Mouse (Mus musculus): ENCODE measurements around the gene Agbl4. TPM values are rescaled to one million over a fixed set of nuclear protein-coding genes. Genes with fewer than 3 reads are reported as not detected.
A peak's percentile ranks its signal among the peaks of the same experiment; 100 is the strongest.

The Agbl4 gene
- polyA plus RNA-seq, 1 experiment from 2014 or later = 2.7 TPM

GRCm38 (mm10) chr4:111475374-111475971 is 1078.0 kb downstream of the Agbl4 start:
- Histone ChIP-seq H3K4me1 (replicated peaks; ENCODE audit: control insufficient read depth, insufficient read depth, low read length) (peaks cover 10% of the 10 kb centered on the region), H3K27ac (ENCODE audit: low read length) (no peak overlapping the region), H3K36me3 (ENCODE audit: control insufficient read depth, insufficient read depth) (no peaks in the 10 kb centered on the region), H3K4me3 (replicated peaks; ENCODE audit: low read length) (no peak overlapping the region), H3K27me3 (replicated peaks; ENCODE audit: control insufficient read depth, insufficient read depth, low read length) (no peaks in the 10 kb centered on the region), H3K9me3 (ENCODE audit: control insufficient read depth, low read length) (no peaks in the 10 kb centered on the region), H3K9ac (replicated peaks; ENCODE audit: low read depth, low read length) (no peak overlapping the region), H3K4me2 (ENCODE audit: low read length) (no peak overlapping the region)
- 0 out of 2 replicates have a peak, but pooled peaks have one; percentile 25 for ATAC-seq
- 37% methylated on average over 10 of the region's 10 CpGs for WGBS

DNA sequence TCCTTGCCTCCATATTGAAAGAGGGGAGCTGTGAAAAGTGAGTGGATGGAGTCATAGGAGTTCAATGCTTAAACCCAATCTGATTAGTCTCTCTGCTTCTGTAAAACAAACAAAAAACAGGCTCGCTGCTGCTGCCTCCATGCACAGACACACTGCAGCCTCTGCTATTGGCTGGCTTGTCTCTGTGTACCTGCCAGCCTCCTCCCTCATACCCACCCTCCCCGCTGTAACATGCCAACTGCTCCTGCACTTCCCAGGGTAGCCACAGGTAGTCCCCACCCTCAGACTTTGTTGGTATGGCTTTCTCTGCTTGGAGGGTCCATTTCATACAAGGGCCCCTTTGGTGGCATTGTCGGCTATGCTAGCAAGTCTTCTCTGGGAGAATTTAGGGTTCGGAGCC is 1080.0 kb downstream of the Agbl4 start:
- ATAC-seq = no peak; the same call in 1 of the 2 replicates
- 19% methylated on average over 4 of the region's 4 CpGs for WGBS
- H3K4me3 ChIP-seq (replicated peaks; ENCODE audit: low read length) = no peak overlapping the region
- H3K27ac ChIP-seq (ENCODE audit: low read length) = no peak overlapping the region
- peaks cover 7% of the 10 kb centered on the region for H3K4me1 ChIP-seq (replicated peaks; ENCODE audit: control insufficient read depth, insufficient read depth, low read length)
- H3K36me3 ChIP-seq (ENCODE audit: control insufficient read depth, insufficient read depth) = no peaks in the 10 kb centered on the region
- H3K9ac ChIP-seq (replicated peaks; ENCODE audit: low read depth, low read length) = no peak overlapping the region
- H3K27me3 ChIP-seq (replicated peaks; ENCODE audit: control insufficient read depth, insufficient read depth, low read length) = no peaks in the 10 kb centered on the region
- no peaks in the 10 kb centered on the region for H3K9me3 ChIP-seq (ENCODE audit: control insufficient read depth, low read length)
- H3K4me2 ChIP-seq (ENCODE audit: low read length) = no peak overlapping the region

DNA sequence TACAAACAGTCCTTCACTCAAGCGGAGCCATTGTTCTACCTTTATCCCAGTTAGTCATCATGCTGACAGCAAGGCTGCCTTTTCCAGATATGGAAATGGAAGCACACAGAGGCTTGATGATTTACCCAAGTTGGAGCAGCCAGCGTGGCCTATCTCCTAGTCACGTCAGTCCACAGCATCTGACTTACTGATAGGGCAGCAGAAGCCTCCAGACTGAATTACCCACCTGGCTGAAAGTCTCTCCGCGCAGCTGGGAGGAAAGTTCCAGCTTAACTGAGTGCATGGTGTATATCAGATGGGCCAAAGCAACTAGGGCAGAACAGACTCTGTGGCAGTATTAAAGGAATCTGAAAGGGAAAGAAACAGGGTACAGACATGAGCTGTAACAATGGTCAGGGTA is 1086.0 kb downstream of the Agbl4 start:
- no peak for ATAC-seq
- H3K4me2 ChIP-seq (ENCODE audit: low read length) = no peak overlapping the region
- H3K27me3 ChIP-seq (replicated peaks; ENCODE audit: control insufficient read depth, insufficient read depth, low read length) = no peaks in the 10 kb centered on the region
- H3K9me3 ChIP-seq (ENCODE audit: control insufficient read depth, low read length) = no peaks in the 10 kb centered on the region
- WGBS = 92% methylated on average over 5 of the region's 5 CpGs
- no peak overlapping the region for H3K9ac ChIP-seq (replicated peaks; ENCODE audit: low read depth, low read length)
- H3K4me1 ChIP-seq (replicated peaks; ENCODE audit: control insufficient read depth, insufficient read depth, low read length) = no peaks in the 10 kb centered on the region
- H3K27ac ChIP-seq (ENCODE audit: low read length) = no peak overlapping the region
- no peak overlapping the region for H3K4me3 ChIP-seq (replicated peaks; ENCODE audit: low read length)
- no peaks in the 10 kb centered on the region for H3K36me3 ChIP-seq (ENCODE audit: control insufficient read depth, insufficient read depth)

- Histone ChIP-seq H3K4me3 (replicated peaks; ENCODE audit: low read length) (no peak overlapping the region), H3K9ac (replicated peaks; ENCODE audit: low read depth, low read length) (no peak overlapping the region), H3K4me1 (replicated peaks; ENCODE audit: control insufficient read depth, insufficient read depth, low read length) (no peaks in the 10 kb centered on the region), H3K36me3 (ENCODE audit: control insufficient read depth, insufficient read depth) (no peaks in the 10 kb centered on the region), H3K27ac (ENCODE audit: low read length) (no peak overlapping the region), H3K4me2 (ENCODE audit: low read length) (no peak overlapping the region), H3K9me3 (ENCODE audit: control insufficient read depth, low read length) (no peaks in the 10 kb centered on the region), H3K27me3 (replicated peaks; ENCODE audit: control insufficient read depth, insufficient read depth, low read length) (no peaks in the 10 kb centered on the region)
- ATAC-seq = peak; percentile 75
- 68% methylated on average over 5 of the region's 5 CpGs for WGBS
These were observed 1087.7 kb downstream of the Agbl4 start for GRCm38 (mm10) chr4:111485189-111485588.

DNA sequence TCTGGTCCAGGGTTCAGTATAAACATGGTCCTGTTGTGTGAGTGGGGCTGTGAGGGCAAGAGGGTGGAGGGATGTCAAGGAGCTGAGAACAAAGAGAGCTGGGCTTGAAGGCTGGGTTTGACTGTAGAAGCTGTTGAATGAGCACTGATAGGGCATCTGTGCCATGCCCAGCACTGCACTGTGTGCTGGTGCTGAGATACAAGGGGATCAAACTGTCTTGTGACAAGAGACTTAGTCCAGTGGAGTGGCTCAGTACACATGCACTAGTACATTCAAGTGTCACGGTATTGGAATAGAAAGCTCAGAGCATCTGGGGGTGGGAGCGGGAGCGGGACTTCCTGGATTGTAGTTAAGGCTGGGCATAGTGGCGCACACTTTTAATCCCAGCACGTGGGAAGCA is 1088.7 kb downstream of the Agbl4 start:
- H3K27me3 ChIP-seq (replicated peaks; ENCODE audit: control insufficient read depth, insufficient read depth, low read length) = no peaks in the 10 kb centered on the region
- H3K4me3 ChIP-seq (replicated peaks; ENCODE audit: low read length) = no peak overlapping the region
- H3K9me3 ChIP-seq (ENCODE audit: control insufficient read depth, low read length) = no peaks in the 10 kb centered on the region
- H3K27ac ChIP-seq (ENCODE audit: low read length) = no peak overlapping the region
- ATAC-seq = no peak
- no peak overlapping the region for H3K9ac ChIP-seq (replicated peaks; ENCODE audit: low read depth, low read length)
- no peaks in the 10 kb centered on the region for H3K4me1 ChIP-seq (replicated peaks; ENCODE audit: control insufficient read depth, insufficient read depth, low read length)
- no peaks in the 10 kb centered on the region for H3K36me3 ChIP-seq (ENCODE audit: control insufficient read depth, insufficient read depth)
- H3K4me2 ChIP-seq (ENCODE audit: low read length) = no peak overlapping the region
- WGBS = 72% methylated on average over 5 of the region's 5 CpGs

GRCm38 (mm10) chr4:111487233-111487843 is 1089.9 kb downstream of the Agbl4 start:
- Histone ChIP-seq H3K27ac (ENCODE audit: low read length) (no peak overlapping the region), H3K9ac (replicated peaks; ENCODE audit: low read depth, low read length) (no peak overlapping the region), H3K9me3 (ENCODE audit: control insufficient read depth, low read length) (no peaks in the 10 kb centered on the region), H3K4me2 (ENCODE audit: low read length) (no peak overlapping the region), H3K27me3 (replicated peaks; ENCODE audit: control insufficient read depth, insufficient read depth, low read length) (no peaks in the 10 kb centered on the region), H3K4me1 (replicated peaks; ENCODE audit: control insufficient read depth, insufficient read depth, low read length) (no peaks in the 10 kb centered on the region), H3K36me3 (ENCODE audit: control insufficient read depth, insufficient read depth) (no peaks in the 10 kb centered on the region), H3K4me3 (replicated peaks; ENCODE audit: low read length) (no peak overlapping the region)
- WGBS = 93% methylated on average over 4 of the region's 4 CpGs
- no peak for ATAC-seq

GRCm38 (mm10) chr4:111493750-111494404 is 1096.4 kb downstream of the Agbl4 start:
- no peaks in the 10 kb centered on the region for H3K36me3 ChIP-seq (ENCODE audit: control insufficient read depth, insufficient read depth)
- no peaks in the 10 kb centered on the region for H3K27me3 ChIP-seq (replicated peaks; ENCODE audit: control insufficient read depth, insufficient read depth, low read length)
- H3K9me3 ChIP-seq (ENCODE audit: control insufficient read depth, low read length) = no peaks in the 10 kb centered on the region
- H3K27ac ChIP-seq (ENCODE audit: low read length) = no peak overlapping the region
- no peak overlapping the region for H3K9ac ChIP-seq (replicated peaks; ENCODE audit: low read depth, low read length)
- no peak overlapping the region for H3K4me3 ChIP-seq (replicated peaks; ENCODE audit: low read length)
- 66% methylated on average over 5 of the region's 5 CpGs for WGBS
- no peak; the same call in 1 of the 2 replicates for ATAC-seq
- H3K4me2 ChIP-seq (ENCODE audit: low read length) = no peak overlapping the region
- no peaks in the 10 kb centered on the region for H3K4me1 ChIP-seq (replicated peaks; ENCODE audit: control insufficient read depth, insufficient read depth, low read length)

GRCm38 (mm10) chr4:111495949-111496348 is 1098.5 kb downstream of the Agbl4 start:
- Histone ChIP-seq H3K36me3 (ENCODE audit: control insufficient read depth, insufficient read depth) (no peaks in the 10 kb centered on the region), H3K9ac (replicated peaks; ENCODE audit: low read depth, low read length) (no peak overlapping the region), H3K4me2 (ENCODE audit: low read length) (no peak overlapping the region), H3K4me1 (replicated peaks; ENCODE audit: control insufficient read depth, insufficient read depth, low read length) (no peaks in the 10 kb centered on the region), H3K9me3 (ENCODE audit: control insufficient read depth, low read length) (no peaks in the 10 kb centered on the region), H3K27ac (ENCODE audit: low read length) (no peak overlapping the region), H3K27me3 (replicated peaks; ENCODE audit: control insufficient read depth, insufficient read depth, low read length) (no peaks in the 10 kb centered on the region), H3K4me3 (replicated peaks; ENCODE audit: low read length) (no peak overlapping the region)
- ATAC-seq = peak; percentile 38; the same call in 1 of the 2 replicates
- WGBS = 9% methylated on average over 2 of the region's 2 CpGs

DNA sequence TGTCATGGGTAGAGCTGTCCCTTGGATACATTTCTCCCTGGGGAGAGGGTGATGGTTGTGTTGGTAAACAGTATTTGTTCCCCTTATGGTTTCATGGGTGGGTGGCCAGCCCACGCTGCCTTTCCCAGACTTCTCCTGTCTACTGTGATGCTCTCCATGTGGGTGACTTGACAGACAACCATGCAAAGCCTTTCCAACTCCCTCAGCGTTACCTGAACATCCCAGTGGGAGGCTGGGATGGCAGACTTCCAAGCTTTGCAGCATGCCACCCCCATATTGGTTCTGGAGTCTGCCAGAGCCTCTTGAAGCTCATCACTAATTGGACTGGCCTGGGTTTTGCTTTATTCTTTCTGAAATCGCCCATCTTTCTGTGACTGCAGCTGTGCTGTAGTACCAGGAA is 1101.3 kb downstream of the Agbl4 start:
- WGBS = 54% methylated on average over 3 of the region's 3 CpGs
- Histone ChIP-seq H3K4me1 (replicated peaks; ENCODE audit: control insufficient read depth, insufficient read depth, low read length) (no peaks in the 10 kb centered on the region), H3K4me3 (replicated peaks; ENCODE audit: low read length) (no peak overlapping the region), H3K9me3 (ENCODE audit: control insufficient read depth, low read length) (no peaks in the 10 kb centered on the region), H3K9ac (replicated peaks; ENCODE audit: low read depth, low read length) (no peak overlapping the region), H3K4me2 (ENCODE audit: low read length) (no peak overlapping the region), H3K27ac (ENCODE audit: low read length) (no peak overlapping the region), H3K36me3 (ENCODE audit: control insufficient read depth, insufficient read depth) (no peaks in the 10 kb centered on the region), H3K27me3 (replicated peaks; ENCODE audit: control insufficient read depth, insufficient read depth, low read length) (no peaks in the 10 kb centered on the region)
- ATAC-seq = no peak
